Comparison of ENCODE assay signal across 13 mouse cellular contexts in the genomic region with DNA sequence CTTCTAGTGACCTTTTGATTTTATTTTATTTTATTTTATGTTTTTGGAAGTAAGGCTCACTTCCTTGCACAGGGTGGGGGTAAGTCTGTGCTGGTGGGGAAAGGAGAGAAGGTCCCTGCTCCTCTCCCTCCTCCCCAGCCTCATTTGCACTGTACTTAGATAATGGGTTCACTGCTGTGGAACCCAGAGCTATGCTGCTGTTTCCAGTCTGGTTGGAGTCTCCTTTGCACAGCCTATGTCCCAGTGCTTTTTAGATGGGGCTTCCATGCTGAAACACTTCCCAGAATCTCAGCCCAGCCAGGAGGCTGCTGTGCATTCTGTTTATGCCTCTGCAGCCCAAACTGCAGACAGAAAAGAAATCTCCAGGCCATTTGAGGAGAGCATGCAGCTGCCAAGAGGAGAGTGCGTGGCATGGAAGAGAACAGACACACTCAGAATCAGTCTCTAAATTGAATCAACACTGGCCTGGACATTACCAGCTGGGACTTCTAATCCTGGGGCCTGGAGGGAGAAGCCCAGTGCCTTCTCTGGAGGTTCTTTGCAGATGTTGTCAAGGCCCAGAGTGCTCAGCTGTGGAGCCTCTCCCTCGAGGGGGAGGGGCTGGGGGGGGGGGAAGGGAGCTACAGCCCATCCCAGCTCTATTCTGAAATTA.
DNase-seq lines count a peak whose midpoint lies in the region; ATAC-seq lines count a peak whose summit lies in the region.
"Had no signal": no experiment of that assay in that cellular context is flagged by ENCODE, and none has a peak within 500 bp of the region (broad histone marks: within the 10 kb centered on the region; RNA-seq: fewer than 3 reads in every experiment).

No protein-coding gene starts in this region.

- no peak overlapping the region for H3K9ac ChIP-seq in lung, embryonic 15.5 days
- H3K9ac ChIP-seq in hindbrain, embryonic 13.5 days, result no peak overlapping the region
- H3K9ac ChIP-seq in midbrain, embryonic 16.5 days (ENCODE audit: low read depth, low read length), result no peak overlapping the region
- H3K9ac ChIP-seq: embryonic facial prominence, embryonic 12.5 days had no signal

- peak; percentile 23 to 55 for DNase-seq in adrenal gland, adult (ENCODE audit: inconsistent age in 2 of 2, low spot score in 1 of 2)
- no peak for DNase-seq in adrenal gland, adult 2 months
- no peak for DNase-seq in lung, postnatal 4 days
- no peak for DNase-seq in B cell, adult 2 months
- no peak for DNase-seq in urinary bladder, postnatal 14 days (ENCODE audit: low spot score)
- DNase-seq: cerebellum, adult 18-20 months; gastrocnemius, postnatal 14 days; kidney, postnatal 36 days; lung, postnatal 36 days had no signal

- no peaks in the 10 kb centered on the region for H3K36me3 ChIP-seq in lung, embryonic 15.5 days
- no peaks in the 10 kb centered on the region for H3K36me3 ChIP-seq in hindbrain, embryonic 13.5 days
- H3K36me3 ChIP-seq in midbrain, embryonic 16.5 days (ENCODE audit: control insufficient read depth, insufficient read depth, low read length), result no peaks in the 10 kb centered on the region
- H3K36me3 ChIP-seq: embryonic facial prominence, embryonic 12.5 days had no signal

- peak; percentile 71; the same call in 1 of the 2 replicates for ATAC-seq in lung, embryonic 15.5 days (ENCODE audit: borderline replicate concordance, extremely low read depth, low FRiP score, low TSS enrichment)
- 0 out of 2 replicates have a peak, but pooled peaks have one; percentile 30 for ATAC-seq in hindbrain, embryonic 13.5 days (ENCODE audit: low FRiP score)
- ATAC-seq in midbrain, embryonic 16.5 days, result peak; percentile 12; the same call in 1 of the 2 replicates

- H3K4me2 ChIP-seq in lung, embryonic 15.5 days, result no peak overlapping the region
- H3K4me2 ChIP-seq in hindbrain, embryonic 13.5 days, result no peak overlapping the region
- H3K4me2 ChIP-seq in midbrain, embryonic 16.5 days (ENCODE audit: low read length), result no peak overlapping the region
- H3K4me2 ChIP-seq: embryonic facial prominence, embryonic 12.5 days had no signal

- H3K9me3 ChIP-seq in lung, embryonic 15.5 days, result no peaks in the 10 kb centered on the region
- no peaks in the 10 kb centered on the region for H3K9me3 ChIP-seq in hindbrain, embryonic 13.5 days
- H3K9me3 ChIP-seq in midbrain, embryonic 16.5 days (replicated peaks; ENCODE audit: control insufficient read depth, low read length, poor library complexity, severe bottlenecking), result no peaks in the 10 kb centered on the region
- H3K9me3 ChIP-seq: embryonic facial prominence, embryonic 12.5 days had no signal

- no peaks in the 10 kb centered on the region for H3K4me1 ChIP-seq in lung, embryonic 15.5 days
- H3K4me1 ChIP-seq in hindbrain, embryonic 13.5 days (replicated peaks), result 0 out of 2 replicates have a peak, but pooled peaks cover 4% of the 10 kb centered on the region
- peaks cover 2% of the 10 kb centered on the region; the same call in 1 of the 2 replicates for H3K4me1 ChIP-seq in midbrain, embryonic 16.5 days (ENCODE audit: control insufficient read depth, insufficient read depth, low read length)

- H3K4me3 ChIP-seq in lung, embryonic 15.5 days, result no peak overlapping the region
- no peak overlapping the region for H3K4me3 ChIP-seq in hindbrain, embryonic 13.5 days
- no peak overlapping the region for H3K4me3 ChIP-seq in midbrain, embryonic 16.5 days (ENCODE audit: low read depth, low read length)
- H3K4me3 ChIP-seq: embryonic facial prominence, embryonic 12.5 days had no signal

- H3K27me3 ChIP-seq in lung, embryonic 15.5 days, result no peaks in the 10 kb centered on the region
- H3K27me3 ChIP-seq in hindbrain, embryonic 13.5 days, result no peaks in the 10 kb centered on the region
- H3K27me3 ChIP-seq in midbrain, embryonic 16.5 days (ENCODE audit: control insufficient read depth, insufficient read depth, low read depth, low read length), result no peaks in the 10 kb centered on the region
- H3K27me3 ChIP-seq: embryonic facial prominence, embryonic 12.5 days had no signal

- WGBS in lung, embryonic 15.5 days, result 65% methylated on average over 1 of the region's 2 CpGs
- WGBS in hindbrain, embryonic 13.5 days, result 25% methylated on average over 2 of the region's 2 CpGs
- 15% methylated on average over 2 of the region's 2 CpGs for WGBS in midbrain, embryonic 16.5 days

- no peak overlapping the region for H3K27ac ChIP-seq in lung, embryonic 15.5 days
- no peak overlapping the region for H3K27ac ChIP-seq in hindbrain, embryonic 13.5 days
- H3K27ac ChIP-seq in midbrain, embryonic 16.5 days (ENCODE audit: low read length), result no peak overlapping the region
- H3K27ac ChIP-seq: embryonic facial prominence, embryonic 12.5 days had no signal

Comparison
In these comparisons a context has a peak if more than half of its experiments do, and no peak if none do; other contexts are left out.
1. DNase-seq: peak in adrenal gland, adult (2 of 2); none in adrenal gland, adult 2 months (single experiment), lung, postnatal 4 days (0 of 2), B cell, adult 2 months (0 of 2) and urinary bladder, postnatal 14 days (single experiment).
2. ATAC-seq: peak in every context shown above with its lines; median percentile 71 in lung, embryonic 15.5 days; 30 in hindbrain, embryonic 13.5 days; 12 in midbrain, embryonic 16.5 days.